Mouse (Mus musculus): Measurements from ENCODE around the gene March1. TPM values are rescaled to one million over a fixed set of nuclear protein-coding genes. Genes with fewer than 3 reads are reported as not detected.

Gene March1
- polyA plus RNA-seq, 1 experiment from 2014 or later, result 0.65 TPM

DNA sequence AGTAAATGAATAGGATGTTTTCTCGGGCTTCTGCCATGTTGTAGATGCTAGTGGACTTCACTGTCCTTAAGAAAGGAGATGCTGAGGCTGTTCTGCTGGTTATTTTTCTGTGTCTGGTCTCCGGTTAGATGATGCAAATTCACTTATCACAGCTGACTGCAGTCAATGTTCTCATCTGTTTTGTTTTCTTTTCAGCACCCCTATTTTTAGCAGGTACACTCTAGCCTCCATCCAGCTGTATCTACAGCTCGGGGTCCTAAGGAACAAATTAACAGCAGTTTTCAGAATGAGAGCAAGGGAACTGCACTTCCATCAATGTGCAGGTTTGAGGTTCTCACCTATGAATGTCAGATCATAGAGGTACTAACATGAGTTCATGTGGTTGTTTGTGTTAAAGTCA lies 721.9 kb downstream of the March1 start:
- no peak overlapping the region for H3K4me3 ChIP-seq
- H3K9me3 ChIP-seq, result no peaks in the 10 kb centered on the region
- no peak overlapping the region for H3K4me2 ChIP-seq (replicated peaks)
- 80% methylated on average over 3 of the region's 3 CpGs for WGBS
- no peak for ATAC-seq (ENCODE audit: low FRiP score, low read depth)
- H3K36me3 ChIP-seq, result no peaks in the 10 kb centered on the region
- H3K9ac ChIP-seq, result no peak overlapping the region
- no peaks in the 10 kb centered on the region for H3K27me3 ChIP-seq
- H3K27ac ChIP-seq, result no peak overlapping the region
- no peaks in the 10 kb centered on the region for H3K4me1 ChIP-seq

- H3K27me3 ChIP-seq, result no peaks in the 10 kb centered on the region
- 83% methylated on average over 1 of the region's 1 CpGs for WGBS
- no peaks in the 10 kb centered on the region for H3K4me1 ChIP-seq
- H3K27ac ChIP-seq, result no peak overlapping the region
- H3K9ac ChIP-seq, result no peak overlapping the region
- H3K9me3 ChIP-seq, result no peaks in the 10 kb centered on the region
- no peak overlapping the region for H3K4me3 ChIP-seq
- H3K4me2 ChIP-seq (replicated peaks), result no peak overlapping the region
- ATAC-seq (ENCODE audit: low FRiP score, low read depth), result no peak
- no peaks in the 10 kb centered on the region for H3K36me3 ChIP-seq
Observed at GRCm38 (mm10) chr8:66342928-66343327, 725.2 kb downstream of the March1 start.

- Histone ChIP-seq H3K9ac (no peak overlapping the region), H3K27me3 (no peaks in the 10 kb centered on the region), H3K4me2 (replicated peaks) (no peak overlapping the region), H3K9me3 (no peaks in the 10 kb centered on the region), H3K36me3 (no peaks in the 10 kb centered on the region), H3K27ac (no peak overlapping the region), H3K4me3 (no peak overlapping the region), H3K4me1 (no peaks in the 10 kb centered on the region)
- no peak for ATAC-seq (ENCODE audit: low FRiP score, low read depth)
- 78% methylated on average over 5 of the region's 5 CpGs for WGBS
Observed at GRCm38 (mm10) chr8:66362882-66363801, 745.4 kb downstream of the March1 start.

DNA sequence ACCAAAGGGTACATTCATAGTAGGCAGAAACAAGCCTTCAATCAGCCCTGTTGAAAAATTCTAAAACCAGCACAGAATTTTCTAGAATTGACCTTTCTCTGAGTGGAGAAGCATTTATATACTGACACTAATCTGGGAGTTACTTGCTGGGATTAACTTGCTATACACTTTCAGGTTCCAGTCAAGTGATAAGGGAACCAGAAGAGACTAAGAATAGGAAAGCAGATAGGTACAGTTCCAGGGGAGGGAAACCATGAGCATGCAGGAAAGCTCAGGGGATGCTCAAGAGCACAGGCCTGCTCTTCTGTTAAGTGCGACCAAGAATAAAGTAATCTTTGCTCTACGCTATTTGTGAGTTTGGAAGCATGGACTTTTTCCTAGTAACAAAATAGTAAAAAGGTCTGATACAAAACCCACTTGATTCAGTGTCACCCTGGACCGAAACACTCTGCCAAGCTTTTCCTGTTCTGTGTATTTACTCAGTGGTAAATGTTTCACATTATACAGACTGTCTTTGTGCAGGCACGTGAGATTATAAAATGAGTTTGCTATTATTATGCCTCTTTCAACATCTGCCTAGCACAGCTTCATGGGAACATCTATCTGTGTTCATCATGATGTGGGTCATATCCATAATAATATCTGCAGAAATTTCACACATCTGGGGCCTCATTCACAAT lies 766.1 kb downstream of the March1 start:
- H3K9me3 ChIP-seq, result no peaks in the 10 kb centered on the region
- 81% methylated on average over 4 of the region's 4 CpGs for WGBS
- no peaks in the 10 kb centered on the region for H3K36me3 ChIP-seq
- no peak for ATAC-seq (ENCODE audit: low FRiP score, low read depth)
- no peaks in the 10 kb centered on the region for H3K27me3 ChIP-seq
- no peak overlapping the region for H3K9ac ChIP-seq
- H3K4me2 ChIP-seq (replicated peaks), result no peak overlapping the region
- no peak overlapping the region for H3K4me3 ChIP-seq
- no peaks in the 10 kb centered on the region for H3K4me1 ChIP-seq
- H3K27ac ChIP-seq, result no peak overlapping the region

DNA sequence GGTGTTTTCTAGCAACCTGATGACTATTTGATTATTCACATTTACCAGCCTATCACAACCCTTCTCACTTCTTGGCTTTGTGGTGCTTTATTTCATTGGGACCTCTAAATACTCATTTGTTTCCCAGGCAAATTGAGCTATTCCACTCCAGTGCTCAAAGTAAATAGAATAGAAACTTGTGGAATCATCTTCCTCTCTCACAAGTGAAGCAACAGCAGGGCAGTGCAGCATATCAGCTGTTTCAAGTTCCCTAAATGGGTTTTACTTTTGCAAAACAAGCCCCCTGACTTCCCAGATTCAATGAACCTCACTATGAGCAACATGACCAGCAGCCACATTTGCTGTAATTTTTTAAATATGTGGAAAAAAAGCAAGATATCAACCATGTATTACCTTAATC lies 768.3 kb downstream of the March1 start:
- H3K9me3 ChIP-seq, result no peaks in the 10 kb centered on the region
- no peak overlapping the region for H3K4me2 ChIP-seq (replicated peaks)
- no peaks in the 10 kb centered on the region for H3K4me1 ChIP-seq
- no peak overlapping the region for H3K27ac ChIP-seq
- H3K27me3 ChIP-seq, result no peaks in the 10 kb centered on the region
- no peak for ATAC-seq (ENCODE audit: low FRiP score, low read depth)
- no peak overlapping the region for H3K9ac ChIP-seq
- no peaks in the 10 kb centered on the region for H3K36me3 ChIP-seq
- H3K4me3 ChIP-seq, result no peak overlapping the region

- no peak for ATAC-seq (ENCODE audit: low FRiP score, low read depth)
- H3K4me2 ChIP-seq (replicated peaks), result no peak overlapping the region
- H3K9ac ChIP-seq, result no peak overlapping the region
- H3K27me3 ChIP-seq, result no peaks in the 10 kb centered on the region
- no peaks in the 10 kb centered on the region for H3K9me3 ChIP-seq
- H3K27ac ChIP-seq, result no peak overlapping the region
- no peak overlapping the region for H3K4me3 ChIP-seq
- no peaks in the 10 kb centered on the region for H3K36me3 ChIP-seq
- H3K4me1 ChIP-seq, result no peaks in the 10 kb centered on the region
- WGBS, result 64% methylated on average over 2 of the region's 2 CpGs
Observed at GRCm38 (mm10) chr8:66388693-66389092, 771.0 kb downstream of the March1 start.

GRCm38 (mm10) chr8:66391554-66391953 lies 773.9 kb downstream of the March1 start:
- H3K4me2 ChIP-seq (replicated peaks), result no peak overlapping the region
- no peak for ATAC-seq (ENCODE audit: low FRiP score, low read depth)
- H3K4me1 ChIP-seq, result no peaks in the 10 kb centered on the region
- H3K9me3 ChIP-seq, result no peaks in the 10 kb centered on the region
- H3K27ac ChIP-seq, result no peak overlapping the region
- H3K9ac ChIP-seq, result no peak overlapping the region
- no peaks in the 10 kb centered on the region for H3K27me3 ChIP-seq
- no peak overlapping the region for H3K4me3 ChIP-seq
- H3K36me3 ChIP-seq, result no peaks in the 10 kb centered on the region
- WGBS, result 88% methylated on average over 5 of the region's 5 CpGs

DNA sequence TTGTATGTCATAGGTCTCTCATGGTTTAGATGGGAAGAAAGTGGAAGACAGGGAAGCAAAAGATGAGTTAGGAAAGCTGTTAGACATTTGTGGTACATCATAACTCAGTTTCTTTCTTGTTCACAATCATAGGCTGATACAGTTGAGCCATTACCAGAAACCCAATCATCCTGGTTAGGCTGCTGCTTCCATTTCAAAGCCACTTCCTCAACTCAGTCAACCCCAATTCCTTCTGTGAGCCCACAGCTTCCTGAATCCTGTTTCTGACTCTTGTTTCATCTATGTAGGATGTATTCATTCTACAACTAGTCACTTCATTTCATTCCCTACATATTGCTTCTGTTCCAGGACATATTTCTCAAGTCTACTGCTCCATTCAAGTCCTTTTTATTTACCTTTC lies 775.2 kb downstream of the March1 start:
- H3K36me3 ChIP-seq, result no peaks in the 10 kb centered on the region
- ATAC-seq (ENCODE audit: low FRiP score, low read depth), result no peak
- H3K27me3 ChIP-seq, result no peaks in the 10 kb centered on the region
- no peaks in the 10 kb centered on the region for H3K4me1 ChIP-seq
- H3K9me3 ChIP-seq, result no peaks in the 10 kb centered on the region
- no peak overlapping the region for H3K27ac ChIP-seq
- no peak overlapping the region for H3K4me2 ChIP-seq (replicated peaks)
- no peak overlapping the region for H3K4me3 ChIP-seq
- H3K9ac ChIP-seq, result no peak overlapping the region

GRCm38 (mm10) chr8:66394148-66394547 lies 776.4 kb downstream of the March1 start:
- H3K4me3 ChIP-seq, result no peak overlapping the region
- H3K27ac ChIP-seq, result no peak overlapping the region
- no peak overlapping the region for H3K9ac ChIP-seq
- ATAC-seq (ENCODE audit: low FRiP score, low read depth), result no peak
- no peaks in the 10 kb centered on the region for H3K36me3 ChIP-seq
- no peaks in the 10 kb centered on the region for H3K27me3 ChIP-seq
- 70% methylated on average over 3 of the region's 3 CpGs for WGBS
- no peak overlapping the region for H3K4me2 ChIP-seq (replicated peaks)
- no peaks in the 10 kb centered on the region for H3K9me3 ChIP-seq
- no peaks in the 10 kb centered on the region for H3K4me1 ChIP-seq

GRCm38 (mm10) chr8:66397811-66398210 lies 780.1 kb downstream of the March1 start:
- Histone ChIP-seq H3K4me3 (no peak overlapping the region), H3K27ac (no peak overlapping the region), H3K36me3 (no peaks in the 10 kb centered on the region), H3K4me2 (replicated peaks) (no peak overlapping the region), H3K9me3 (no peaks in the 10 kb centered on the region), H3K9ac (no peak overlapping the region), H3K4me1 (no peaks in the 10 kb centered on the region), H3K27me3 (no peaks in the 10 kb centered on the region)
- no peak for ATAC-seq (ENCODE audit: low FRiP score, low read depth)

- Histone ChIP-seq H3K9me3 (no peaks in the 10 kb centered on the region), H3K4me3 (no peak overlapping the region), H3K9ac (no peak overlapping the region), H3K27me3 (no peaks in the 10 kb centered on the region), H3K27ac (no peak overlapping the region), H3K4me2 (replicated peaks) (no peak overlapping the region), H3K4me1 (no peaks in the 10 kb centered on the region), H3K36me3 (no peaks in the 10 kb centered on the region)
- ATAC-seq (ENCODE audit: low FRiP score, low read depth), result no peak
- 73% methylated on average over 1 of the region's 1 CpGs for WGBS
Observed at GRCm38 (mm10) chr8:66400050-66400449, 782.4 kb downstream of the March1 start.

DNA sequence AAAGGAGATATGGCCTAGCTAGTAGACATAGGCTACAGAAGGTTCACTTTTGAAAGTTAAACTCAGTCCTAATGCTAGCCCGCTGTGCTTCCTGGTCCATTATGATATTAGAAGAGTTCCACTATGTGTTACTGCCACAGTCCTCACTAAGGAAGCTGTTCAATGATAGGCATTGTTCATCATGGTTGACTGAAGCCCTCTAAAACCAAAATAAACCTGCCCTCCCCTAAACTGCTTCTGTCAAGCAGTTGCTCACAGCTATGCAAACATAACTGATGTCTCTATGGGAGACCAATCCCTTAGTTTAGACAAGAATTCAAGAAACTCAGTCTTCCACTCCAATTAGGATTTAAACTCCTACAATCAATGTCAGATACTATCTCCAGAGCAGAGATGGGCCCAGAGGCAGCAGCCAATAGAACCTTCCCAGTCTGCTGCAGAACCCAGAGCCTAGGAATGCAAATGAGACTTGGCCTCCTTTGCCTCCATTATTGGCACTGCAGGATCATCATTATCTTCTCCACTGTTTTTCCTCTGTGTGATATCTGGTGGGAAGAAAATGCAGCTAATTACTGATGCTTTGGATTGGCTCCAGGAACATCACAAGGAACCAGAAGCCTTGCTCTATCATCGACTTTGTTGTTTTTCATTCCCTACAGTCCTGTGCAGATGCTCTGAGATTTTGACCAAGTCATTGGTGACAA lies 787.2 kb downstream of the March1 start:
- 73% methylated on average over 2 of the region's 2 CpGs for WGBS
- Histone ChIP-seq H3K27me3 (no peaks in the 10 kb centered on the region), H3K27ac (no peak overlapping the region), H3K36me3 (no peaks in the 10 kb centered on the region), H3K9ac (no peak overlapping the region), H3K4me2 (replicated peaks) (no peak overlapping the region), H3K9me3 (no peaks in the 10 kb centered on the region), H3K4me1 (no peaks in the 10 kb centered on the region), H3K4me3 (no peak overlapping the region)
- no peak for ATAC-seq (ENCODE audit: low FRiP score, low read depth)
